Mouse (Mus musculus) intestine, embryonic 14.5 days (tissue): ENCODE measurements around the gene Dip2b. TPM values are rescaled to one million over a fixed set of nuclear protein-coding genes. Genes with fewer than 3 reads are reported as not detected.

ENCODE experiments used
- ATAC-seq: fragments of 200-750 bp; cut with Nextera tagmentation; replicated peaks from 2 replicates; pipeline ENCODE4 v1.8.0; 2017; ENCODE audit warnings: low read depth, moderate number of reproducible peaks, moderate TSS enrichment, moderate library complexity; ENCODE audit not compliant: low FRiP score, low TSS enrichment
- DNase-seq: peaks from one replicate; pipeline ENCODE4 v3.0.0-alpha.2; 2018; ENCODE audit warnings: low spot score
- H3K27ac ChIP-seq: fragments of 300-500 bp; sonication (generic); 2 replicates; pipeline ENCODE4 v1.5.1; 2014; ENCODE audit warnings: low read depth, mild to moderate bottlenecking, control low read depth
- H3K27me3 ChIP-seq: fragments of 300-500 bp; sonication (generic); replicated peaks from 2 replicates; pipeline ENCODE4 v1.6.1; 2014; ENCODE audit warnings: low read length, control low read depth; ENCODE audit not compliant: control insufficient read depth, insufficient read depth
- H3K36me3 ChIP-seq: fragments of 300-500 bp; sonication (generic); 2 replicates; pipeline ENCODE4 v1.6.1; 2014; ENCODE audit warnings: low read length, control low read depth; ENCODE audit not compliant: control insufficient read depth, insufficient read depth
- H3K4me1 ChIP-seq: fragments of 300-500 bp; sonication (generic); replicated peaks from 2 replicates; pipeline ENCODE4 v1.6.1; 2014; ENCODE audit warnings: low read length, control low read depth, mixed read lengths; ENCODE audit not compliant: control insufficient read depth, insufficient read depth
- H3K4me2 ChIP-seq: fragments of 300-500 bp; sonication (generic); 2 replicates; pipeline ENCODE4 v1.6.1; 2014; ENCODE audit warnings: low read length
- H3K4me3 ChIP-seq: fragments of 300-500 bp; sonication (generic); 2 replicates; pipeline ENCODE4 v1.5.1; 2014; ENCODE audit warnings: low read depth, low read length, control low read depth, mixed read lengths
- H3K9ac ChIP-seq: fragments of 300-500 bp; sonication (generic); 2 replicates; pipeline ENCODE4 v1.6.1; 2014; ENCODE audit warnings: mild to moderate bottlenecking, low read length
- H3K9me3 ChIP-seq: fragments of 300-500 bp; sonication (generic); 2 replicates; pipeline ENCODE4 v1.6.1; 2016; ENCODE audit warnings: low read length, control low read depth; ENCODE audit not compliant: control insufficient read depth
- WGBS: fragments of 180-500 bp; shearing (Covaris S2); extraction: QIAGEN DNeasy Blood & Tissue Kit; methylation state at CpG from one replicate; pipeline ENCODE4 v1.1.7; 2014; 5-methylcytosine and 5-hydroxymethylcytosine counted together
- polyA plus RNA-seq: library from polyadenylated mRNA; unstranded; fragments of >200 nt; fragmentation: Nextera tagmentation; extraction: Ambion mirVana; gene quantifications from 2 replicates; pipeline ENCODE4 v1.2.1, GENCODE M21; 2014

The Dip2b gene
- polyA plus RNA-seq, 1 experiment from 2014 or later, result 15.2 TPM

- H3K4me1 ChIP-seq, result no peaks in the 10 kb centered on the region
- DNase-seq (peak; percentile 69), ATAC-seq (no peak)
- H3K9me3 ChIP-seq, result peaks cover 3% of the 10 kb centered on the region; the same call in 1 of the 2 replicates
- no peaks in the 10 kb centered on the region for H3K36me3 ChIP-seq
- no peak overlapping the region for H3K4me2 ChIP-seq
- H3K9ac ChIP-seq, result no peak overlapping the region
- no peak overlapping the region for H3K4me3 ChIP-seq
- no peaks in the 10 kb centered on the region for H3K27me3 ChIP-seq
- WGBS, result 21% methylated on average over 5 of the region's 5 CpGs
- no peak overlapping the region for H3K27ac ChIP-seq
Measured at GRCm38 (mm10) chr15:100022923-100023322, 15.5 kb upstream of the Dip2b start.

- no peak overlapping the region for H3K9ac ChIP-seq
- ATAC-seq, result no peak
- H3K27me3 ChIP-seq, result no peaks in the 10 kb centered on the region
- 77% methylated on average over 11 of the region's 11 CpGs for WGBS
- DNase-seq, result no peak
- no peak overlapping the region for H3K4me2 ChIP-seq
- no peaks in the 10 kb centered on the region for H3K4me1 ChIP-seq
- no peak overlapping the region for H3K4me3 ChIP-seq
- peaks cover 3% of the 10 kb centered on the region; the same call in 1 of the 2 replicates for H3K9me3 ChIP-seq
- no peak overlapping the region for H3K27ac ChIP-seq
- H3K36me3 ChIP-seq, result no peaks in the 10 kb centered on the region
Measured at GRCm38 (mm10) chr15:100025076-100025834, 13.2 kb upstream of the Dip2b start.

- 87% methylated on average over 2 of the region's 2 CpGs for WGBS
- Histone ChIP-seq H3K27ac (no peak overlapping the region), H3K27me3 (no peaks in the 10 kb centered on the region), H3K36me3 (no peaks in the 10 kb centered on the region), H3K4me3 (no peak overlapping the region), H3K9ac (no peak overlapping the region), H3K4me2 (no peak overlapping the region), H3K4me1 (no peaks in the 10 kb centered on the region), H3K9me3 (no peaks in the 10 kb centered on the region)
- ATAC-seq (no peak), DNase-seq (no peak)
Measured at GRCm38 (mm10) chr15:100028133-100028532, 10.3 kb upstream of the Dip2b start.

GRCm38 (mm10) chr15:100029497-100029896 is 9.0 kb upstream of the Dip2b start:
- no peak for DNase-seq

GRCm38 (mm10) chr15:100029900-100030299 is 8.6 kb upstream of the Dip2b start:
- Histone ChIP-seq H3K4me1 (no peaks in the 10 kb centered on the region), H3K4me3 (no peak overlapping the region), H3K36me3 (no peaks in the 10 kb centered on the region), H3K9me3 (no peaks in the 10 kb centered on the region), H3K27me3 (no peaks in the 10 kb centered on the region), H3K27ac (no peak overlapping the region), H3K9ac (no peak overlapping the region), H3K4me2 (no peak overlapping the region)
- ATAC-seq, result no peak
- WGBS, result 91% methylated on average over 2 of the region's 2 CpGs
- no peak for DNase-seq

More at GRCm38 (mm10) chr15:100029497-100029896, 9.0 kb upstream of the Dip2b start:
- no peaks in the 10 kb centered on the region for H3K9me3 ChIP-seq
- no peaks in the 10 kb centered on the region for H3K27me3 ChIP-seq
- H3K36me3 ChIP-seq, result no peaks in the 10 kb centered on the region
- no peak overlapping the region for H3K4me2 ChIP-seq
- no peak overlapping the region for H3K4me3 ChIP-seq
- 63% methylated on average over 8 of the region's 8 CpGs for WGBS
- ATAC-seq, result no peak
- no peak overlapping the region for H3K27ac ChIP-seq
- H3K4me1 ChIP-seq, result no peaks in the 10 kb centered on the region
- H3K9ac ChIP-seq, result no peak overlapping the region

GRCm38 (mm10) chr15:100032546-100032945 is 5.9 kb upstream of the Dip2b start:
- Histone ChIP-seq H3K9me3 (no peaks in the 10 kb centered on the region), H3K36me3 (no peaks in the 10 kb centered on the region), H3K4me1 (no peaks in the 10 kb centered on the region), H3K4me3 (no peak overlapping the region), H3K27me3 (no peaks in the 10 kb centered on the region), H3K4me2 (no peak overlapping the region), H3K9ac (no peak overlapping the region), H3K27ac (no peak overlapping the region)
- ATAC-seq, result no peak
- no peak for DNase-seq
- WGBS, result 96% methylated on average over 3 of the region's 3 CpGs

GRCm38 (mm10) chr15:100039001-100039701 is 687 bp downstream of the Dip2b start:
- Histone ChIP-seq H3K27me3 (no peaks in the 10 kb centered on the region), H3K9ac (peak overlapping the region; percentile 96), H3K4me2 (peak overlapping the region; percentile 91), H3K4me3 (peak overlapping the region; percentile 61), H3K4me1 (peaks cover 23% of the 10 kb centered on the region), H3K27ac (peak overlapping the region; percentile 95), H3K9me3 (no peaks in the 10 kb centered on the region), H3K36me3 (no peaks in the 10 kb centered on the region)
- under 1% methylated on average over 34 of the region's 36 CpGs for WGBS
- ATAC-seq (peak; percentile 65; the same call in 1 of the 2 replicates), DNase-seq (peak; percentile 91)

GRCm38 (mm10) chr15:100040541-100041266 is 2.2 kb downstream of the Dip2b start:
- Histone ChIP-seq H3K4me1 (peaks cover 25% of the 10 kb centered on the region), H3K36me3 (no peaks in the 10 kb centered on the region), H3K9ac (0 out of 2 replicates have a peak overlapping the region, but pooled peaks have one; percentile 27), H3K27me3 (no peaks in the 10 kb centered on the region), H3K4me2 (peak overlapping the region; percentile 91), H3K27ac (peak overlapping the region; percentile 11; the same call in 1 of the 2 replicates), H3K4me3 (0 out of 2 replicates have a peak overlapping the region, but pooled peaks have one; percentile 8), H3K9me3 (no peaks in the 10 kb centered on the region)
- no peak for DNase-seq
- 29% methylated on average over 14 of the region's 14 CpGs for WGBS
- ATAC-seq, result no peak
